17 mouse cellular contexts compared by ENCODE assay signal in the genomic region with DNA sequence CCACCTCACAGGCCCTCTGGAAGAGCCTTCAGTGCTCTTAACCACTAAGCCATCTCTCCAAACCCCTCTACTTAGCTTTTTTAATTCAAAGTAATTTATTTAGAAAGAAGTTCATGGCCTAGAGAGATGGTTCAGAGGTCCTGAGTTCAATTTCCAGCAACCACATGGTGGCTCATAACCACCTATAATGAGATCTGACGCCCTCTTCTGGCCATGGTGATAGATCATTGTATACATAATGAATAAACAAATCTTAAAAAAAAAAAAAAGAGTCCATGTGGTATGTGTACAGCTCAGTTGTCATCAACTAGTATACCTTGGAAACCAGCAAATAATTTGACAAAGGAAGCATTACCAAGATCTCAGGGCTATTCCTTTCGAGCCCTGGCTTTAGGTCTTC. TPM values are rescaled to one million over a fixed set of nuclear protein-coding genes. Genes with fewer than 3 reads are reported as not detected.
A peak's percentile ranks its signal among the peaks of the same experiment; 100 is the strongest.
DNase-seq lines count a peak whose midpoint lies in the region; ATAC-seq and TF ChIP-seq lines count a peak whose summit lies in the region.
"Had no signal": no experiment of that assay in that cellular context is flagged by ENCODE, and none has a peak within 500 bp of the region (broad histone marks: within the 10 kb centered on the region; RNA-seq: fewer than 3 reads in every experiment).

No protein-coding gene starts in this region.

- TF ChIP-seq EP300 in heart, adult 2 months (IDR thresholded peaks at IDR 0.05; ENCODE audit: insufficient read depth, low read depth, low read length) = no peak

- 79% methylated on average over 2 of the region's 2 CpGs for WGBS in heart, adult 2 months
- 73% methylated on average over 2 of the region's 2 CpGs for WGBS in heart, embryonic 12.5 days
- WGBS in forebrain, embryonic 11.5 days = 77% methylated on average over 2 of the region's 2 CpGs

- no peaks in the 10 kb centered on the region for H3K79me2 ChIP-seq in heart, adult 2 months (replicated peaks; ENCODE audit: control insufficient read depth, insufficient read depth, low read length)

- no peak for ATAC-seq in heart, embryonic 12.5 days (ENCODE audit: insufficient number of reproducible peaks, low FRiP score)
- ATAC-seq in forebrain, embryonic 11.5 days (replicated peaks; ENCODE audit: low FRiP score) = no peak
- ATAC-seq in inflammation-experienced regulatory T-cells, adult 6 months = no peak
- ATAC-seq: forebrain, embryonic 15.5 days had no signal

- H3K9me3 ChIP-seq in heart, embryonic 12.5 days (replicated peaks) = no peaks in the 10 kb centered on the region
- no peaks in the 10 kb centered on the region for H3K9me3 ChIP-seq in forebrain, embryonic 11.5 days (ENCODE audit: control insufficient read depth, low read length)
- H3K9me3 ChIP-seq: embryonic facial prominence, embryonic 15.5 days; forebrain, embryonic 15.5 days; heart, embryonic 15.5 days; hindbrain, embryonic 13.5 days; limb, embryonic 13.5 days had no signal

- no peak overlapping the region for H3K4me2 ChIP-seq in heart, embryonic 12.5 days
- no peak overlapping the region for H3K4me2 ChIP-seq in forebrain, embryonic 11.5 days (ENCODE audit: low read depth, low read length, severe bottlenecking)
- H3K4me2 ChIP-seq: embryonic facial prominence, embryonic 15.5 days; forebrain, embryonic 15.5 days; heart, embryonic 15.5 days; hindbrain, embryonic 13.5 days; limb, embryonic 13.5 days; lung, embryonic 14.5 days had no signal

- H3K4me3 ChIP-seq in heart, adult 2 months = no peak overlapping the region
- H3K4me3 ChIP-seq in heart, embryonic 12.5 days = no peak overlapping the region
- H3K4me3 ChIP-seq in forebrain, embryonic 11.5 days (ENCODE audit: low read depth, low read length) = no peak overlapping the region
- H3K4me3 ChIP-seq: embryonic facial prominence, embryonic 15.5 days; forebrain, embryonic 15.5 days; heart, embryonic 15.5 days; hindbrain, embryonic 13.5 days; limb, embryonic 13.5 days had no signal

- no peaks in the 10 kb centered on the region for H3K36me3 ChIP-seq in heart, adult 2 months (ENCODE audit: control insufficient read depth, insufficient read depth, low read length)
- peaks cover 79% of the 10 kb centered on the region for H3K36me3 ChIP-seq in heart, embryonic 12.5 days
- peaks cover 18% of the 10 kb centered on the region for H3K36me3 ChIP-seq in forebrain, embryonic 11.5 days (ENCODE audit: control insufficient read depth, insufficient read depth, low read length)

- TF ChIP-seq POLR2A in heart, adult 2 months (IDR thresholded peaks at IDR 0.05; ENCODE audit: insufficient read depth, low read depth, low read length) = no peak

- no peak overlapping the region for H3K9ac ChIP-seq in heart, adult 2 months (ENCODE audit: low read depth, low read length)
- H3K9ac ChIP-seq in heart, embryonic 12.5 days = no peak overlapping the region
- no peak overlapping the region for H3K9ac ChIP-seq in forebrain, embryonic 11.5 days (ENCODE audit: low read length)
- H3K9ac ChIP-seq: embryonic facial prominence, embryonic 15.5 days; forebrain, embryonic 15.5 days; heart, embryonic 15.5 days; hindbrain, embryonic 13.5 days; limb, embryonic 13.5 days; lung, embryonic 14.5 days had no signal

- no peak for DNase-seq in heart, adult 2 months
- DNase-seq in 416B (ENCODE audit: low read depth) (peak; percentile 37), NIH3T3 (ENCODE audit: low read depth) (peak; percentile 35)
- peak; percentile 57 for DNase-seq in naive thymus-derived CD4-positive, alpha-beta T cell, adult 2 months (ENCODE audit: low read depth)
- DNase-seq in forebrain, embryonic 11.5 days (ENCODE audit: low spot score) = no peak
- DNase-seq in kidney, postnatal 4 days = no peak
- DNase-seq: gastrocnemius, postnatal 14 days; kidney, postnatal 10 days; lung, embryonic 14.5 days; spleen, adult 18-20 months had no signal

- intact Hi-C loops in heart, adult 2 months (cut with DNase I) = no loop called here

- H3K4me1 ChIP-seq in heart, adult 2 months (ENCODE audit: control insufficient read depth, insufficient read depth, low read length) = no peaks in the 10 kb centered on the region
- H3K4me1 ChIP-seq in heart, embryonic 12.5 days (replicated peaks) = no peaks in the 10 kb centered on the region
- H3K4me1 ChIP-seq in forebrain, embryonic 11.5 days (replicated peaks; ENCODE audit: control insufficient read depth, insufficient read depth, low read length) = no peaks in the 10 kb centered on the region
- H3K4me1 ChIP-seq: embryonic facial prominence, embryonic 15.5 days; forebrain, embryonic 15.5 days; heart, embryonic 15.5 days; hindbrain, embryonic 13.5 days; limb, embryonic 13.5 days had no signal

- 0 out of 2 replicates have a peak, but pooled peaks have one; percentile 23 for TF ChIP-seq CTCF in heart, adult 2 months (IDR thresholded peaks at IDR 0.05)

- H3K27ac ChIP-seq in heart, adult 2 months = no peak overlapping the region
- no peak overlapping the region for H3K27ac ChIP-seq in heart, embryonic 12.5 days (ENCODE audit: poor library complexity, severe bottlenecking)
- no peak overlapping the region for H3K27ac ChIP-seq in forebrain, embryonic 11.5 days (ENCODE audit: low read depth, low read length)
- H3K27ac ChIP-seq: embryonic facial prominence, embryonic 15.5 days; forebrain, embryonic 15.5 days; heart, embryonic 15.5 days; hindbrain, embryonic 13.5 days; limb, embryonic 13.5 days had no signal

- H3K27me3 ChIP-seq in heart, adult 2 months (ENCODE audit: control insufficient read depth, insufficient read depth, low read length) = no peaks in the 10 kb centered on the region
- no peaks in the 10 kb centered on the region for H3K27me3 ChIP-seq in heart, embryonic 12.5 days (replicated peaks)
- no peaks in the 10 kb centered on the region for H3K27me3 ChIP-seq in forebrain, embryonic 11.5 days (ENCODE audit: control insufficient read depth, insufficient read depth, low read length)
- H3K27me3 ChIP-seq: embryonic facial prominence, embryonic 15.5 days; forebrain, embryonic 15.5 days; heart, embryonic 15.5 days; hindbrain, embryonic 13.5 days; limb, embryonic 13.5 days had no signal

RNA-seq across cellular contexts. Expression of a gene that starts 24.2 kb away (rescaled TPM):
- total RNA-seq in heart, adult 2 months (2021) = 10 to 100 TPM; 27.5 to 28.6 TPM
- polyA plus RNA-seq in heart, adult 2 months (2012; rRNA removed) = 18.5 and 18.6 TPM in 2 replicates
- 59.8 and 63.4 TPM in 2 replicates for polyA plus RNA-seq in heart, embryonic 12.5 days (2016; fragmentation: Nextera tagmentation; extraction: Ambion mirVana)
- 76.0 and 81.8 TPM in 2 replicates for polyA plus RNA-seq in forebrain, embryonic 11.5 days (2014; fragmentation: Nextera tagmentation; extraction: Ambion mirVana)
- 100 to 1,000 TPM in 1 of 3 experiments, 10 to 100 TPM in 2; 75.0 to 105 (median 96.0) TPM for polyA plus RNA-seq in inflammation-experienced regulatory T-cells, adult 6 months (2017; shearing (Covaris generic))

RNA-seq across cellular contexts. Expression of a gene that starts 48.5 kb away (rescaled TPM):
- total RNA-seq in heart, adult 2 months (2021) = 1 to 10 TPM; 2.4 to 2.7 TPM
- polyA plus RNA-seq in heart, adult 2 months (2012; rRNA removed) = 4.2 and 4.6 TPM in 2 replicates
- polyA plus RNA-seq in heart, embryonic 12.5 days (2016; fragmentation: Nextera tagmentation; extraction: Ambion mirVana) = 80.5 and 81.6 TPM in 2 replicates
- polyA plus RNA-seq in forebrain, embryonic 11.5 days (2014; fragmentation: Nextera tagmentation; extraction: Ambion mirVana) = 78.3 and 79.6 TPM in 2 replicates
- 1 to 10 TPM in 1 of 3 experiments, not detected in 2; 1.4 TPM for polyA plus RNA-seq in inflammation-experienced regulatory T-cells, adult 6 months (2017; shearing (Covaris generic))

Comparison
In these comparisons a context has a peak if more than half of its experiments do, and no peak if none do; other contexts are left out.
1. RNA of a gene that starts 48.5 kb away (polyA plus RNA-seq): 80.5 to 81.6 TPM in heart, embryonic 12.5 days and 78.3 to 79.6 TPM in forebrain, embryonic 11.5 days; 4.2 to 4.6 TPM in heart, adult 2 months and 1.4 TPM in inflammation-experienced regulatory T-cells, adult 6 months; every median in the first group is over 10 times any median in the second.
2. DNase-seq: peak in 416B (single experiment), NIH3T3 (single experiment) and naive thymus-derived CD4-positive, alpha-beta T cell, adult 2 months (single experiment); none in heart, adult 2 months (0 of 2), forebrain, embryonic 11.5 days (single experiment) and kidney, postnatal 4 days (0 of 2).